Mouse (Mus musculus) neural tube, embryonic 14.5 days (tissue): ENCODE results near the gene Fam110a. TPM values are rescaled to one million over a fixed set of nuclear protein-coding genes. Genes with fewer than 3 reads are reported as not detected.
A peak's percentile ranks its signal among the peaks of the same experiment; 100 is the strongest.

Experiments used
- ATAC-seq: fragments of 200-750 bp; cut with Nextera tagmentation; 2 replicates; pipeline ENCODE4 v1.8.0; 2017; ENCODE audit warnings: low read depth, mild to moderate bottlenecking, moderate TSS enrichment, moderate library complexity
- H3K27ac ChIP-seq: fragments of 300-500 bp; sonication (generic); 2 replicates; pipeline ENCODE4 v1.5.1; 2014; ENCODE audit warnings: low read depth, mild to moderate bottlenecking, control low read depth, low read length, moderate library complexity, mixed read lengths
- H3K27me3 ChIP-seq: fragments of 300-500 bp; sonication (generic); 2 replicates; pipeline ENCODE4 v1.6.1; 2014; ENCODE audit warnings: low read length; ENCODE audit not compliant: control insufficient read depth, insufficient read depth
- H3K36me3 ChIP-seq: fragments of 300-500 bp; sonication (generic); 2 replicates; pipeline ENCODE4 v1.6.1; 2014; ENCODE audit warnings: low read length, mixed read lengths; ENCODE audit not compliant: control insufficient read depth, insufficient read depth
- H3K4me1 ChIP-seq: fragments of 300-500 bp; sonication (generic); 2 replicates; pipeline ENCODE4 v1.6.1; 2014; ENCODE audit warnings: low read length; ENCODE audit not compliant: control insufficient read depth, insufficient read depth
- H3K4me2 ChIP-seq: fragments of 300-500 bp; sonication (generic); 2 replicates; pipeline ENCODE4 v1.6.1; 2014; ENCODE audit warnings: mild to moderate bottlenecking, low read depth, low read length, control low read depth
- H3K4me3 ChIP-seq: fragments of 300-500 bp; sonication (generic); 2 replicates; pipeline ENCODE4 v1.5.1; 2014; ENCODE audit warnings: low read depth, low read length, control low read depth, mixed read lengths
- H3K9ac ChIP-seq: fragments of 300-500 bp; sonication (generic); replicated peaks from 2 replicates; pipeline ENCODE4 v1.6.1; 2014; ENCODE audit warnings: low read depth, mild to moderate bottlenecking, control low read depth, low read length, mixed read lengths
- H3K9me3 ChIP-seq: fragments of 300-500 bp; sonication (generic); 2 replicates; pipeline ENCODE4 v1.6.1; 2016; ENCODE audit warnings: low read length; ENCODE audit not compliant: control insufficient read depth
- WGBS: fragments of 180-500 bp; shearing (Covaris S2); extraction: QIAGEN DNeasy Blood & Tissue Kit; methylation state at CpG from one replicate; pipeline ENCODE4 v1.1.7; 2014; 5-methylcytosine and 5-hydroxymethylcytosine counted together
- polyA plus RNA-seq: library from polyadenylated mRNA; unstranded; fragments of >200 nt; fragmentation: Nextera tagmentation; extraction: Ambion mirVana; gene quantifications from 2 replicates; pipeline ENCODE4 v1.2.1, GENCODE M21; 2014

The Fam110a gene
- polyA plus RNA-seq, 1 experiment from 2014 or later: 36.6 TPM

DNA sequence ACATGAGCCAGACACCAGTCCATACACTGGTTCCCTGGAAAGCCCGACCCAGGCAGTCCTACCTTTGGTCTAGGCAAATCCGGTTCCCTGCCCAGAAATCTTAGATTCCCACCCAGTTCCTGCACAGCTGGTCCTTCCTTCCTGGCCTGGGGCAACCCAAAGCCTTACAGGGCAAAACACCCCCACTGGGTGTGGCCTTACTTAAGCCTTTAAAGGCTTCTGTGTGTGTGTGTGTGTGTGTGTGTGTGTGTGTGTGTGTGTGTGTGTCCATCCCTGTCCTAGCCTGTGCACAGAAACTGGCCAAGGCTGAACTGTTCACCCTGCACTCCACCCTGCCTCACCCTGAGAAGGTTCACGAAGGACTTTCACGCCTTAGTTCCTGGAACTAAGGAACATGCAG, 32.2 kb upstream of the Fam110a start:
- ATAC-seq: no peak; the same call in 1 of the 2 replicates
- Histone ChIP-seq H3K4me1 (no peaks in the 10 kb centered on the region), H3K4me3 (no peak overlapping the region), H3K27me3 (no peaks in the 10 kb centered on the region), H3K4me2 (no peak overlapping the region), H3K27ac (peak overlapping the region; percentile 45; the same call in 1 of the 2 replicates), H3K9ac (no peak overlapping the region), H3K9me3 (no peaks in the 10 kb centered on the region), H3K36me3 (no peaks in the 10 kb centered on the region)
- WGBS: 80% methylated on average over 4 of the region's 4 CpGs

- WGBS: 66% methylated on average over 2 of the region's 2 CpGs
- peak; percentile 60; the same call in 1 of the 2 replicates for ATAC-seq
- Histone ChIP-seq H3K27ac (peak overlapping the region; percentile 45; the same call in 1 of the 2 replicates), H3K4me3 (no peak overlapping the region), H3K9ac (no peak overlapping the region), H3K27me3 (no peaks in the 10 kb centered on the region), H3K4me2 (no peak overlapping the region), H3K4me1 (no peaks in the 10 kb centered on the region), H3K9me3 (no peaks in the 10 kb centered on the region), H3K36me3 (no peaks in the 10 kb centered on the region)
Measured at GRCm38 (mm10) chr2:152011724-152012123, 31.7 kb upstream of the Fam110a start.

DNA sequence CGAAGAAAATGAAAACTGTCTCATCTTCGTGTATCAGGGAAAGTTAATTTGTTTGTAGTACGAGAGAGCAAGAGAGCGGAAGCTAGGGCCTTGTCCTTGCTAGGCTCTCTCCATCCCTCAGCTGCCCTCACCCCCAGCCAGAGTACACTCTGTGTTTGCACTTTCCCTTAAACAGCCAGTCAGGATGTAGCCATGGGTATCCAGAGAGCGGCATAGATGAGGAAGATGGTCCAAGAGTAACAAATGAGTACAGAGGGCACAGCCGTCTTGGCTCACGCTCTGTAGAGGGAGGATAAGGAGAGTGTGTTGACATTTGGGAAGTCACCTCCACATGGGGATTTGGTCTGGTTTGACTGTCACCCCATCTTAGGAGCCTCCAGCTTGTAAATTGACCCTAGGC, 30.6 kb upstream of the Fam110a start:
- Histone ChIP-seq H3K9me3 (no peaks in the 10 kb centered on the region), H3K9ac (no peak overlapping the region), H3K4me3 (no peak overlapping the region), H3K4me2 (no peak overlapping the region), H3K27ac (no peak overlapping the region), H3K36me3 (no peaks in the 10 kb centered on the region), H3K4me1 (no peaks in the 10 kb centered on the region), H3K27me3 (no peaks in the 10 kb centered on the region)
- 89% methylated on average over 7 of the region's 7 CpGs for WGBS
- ATAC-seq: no peak

DNA sequence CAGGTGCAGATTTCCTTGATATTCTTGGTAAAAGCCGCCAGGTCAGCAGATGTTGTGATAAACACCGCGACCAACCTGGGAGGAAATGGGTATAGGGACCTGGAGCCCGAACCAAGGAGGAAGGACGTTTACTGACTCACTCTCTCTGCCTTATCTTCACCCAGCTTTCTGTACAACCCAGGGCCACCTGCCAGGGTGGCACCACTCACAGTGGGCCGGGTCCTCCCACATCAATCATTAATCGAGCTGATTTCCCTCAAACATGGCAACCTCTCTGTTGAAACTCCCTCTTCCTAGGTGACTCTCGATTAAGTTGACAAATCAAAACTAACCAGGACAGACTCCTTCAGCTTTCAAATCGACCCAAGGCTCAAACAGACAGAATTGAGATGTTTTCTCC, 30.2 kb upstream of the Fam110a start:
- no peaks in the 10 kb centered on the region for H3K9me3 ChIP-seq
- no peaks in the 10 kb centered on the region for H3K4me1 ChIP-seq
- no peak overlapping the region for H3K9ac ChIP-seq
- H3K4me3 ChIP-seq: no peak overlapping the region
- H3K27me3 ChIP-seq: no peaks in the 10 kb centered on the region
- no peaks in the 10 kb centered on the region for H3K36me3 ChIP-seq
- no peak overlapping the region for H3K4me2 ChIP-seq
- WGBS: 88% methylated on average over 9 of the region's 9 CpGs
- no peak for ATAC-seq
- H3K27ac ChIP-seq: no peak overlapping the region

GRCm38 (mm10) chr2:152009061-152009779, 29.2 kb upstream of the Fam110a start:
- ATAC-seq: no peak
- Histone ChIP-seq H3K4me3 (no peak overlapping the region), H3K4me1 (no peaks in the 10 kb centered on the region), H3K27ac (no peak overlapping the region), H3K9ac (no peak overlapping the region), H3K36me3 (no peaks in the 10 kb centered on the region), H3K9me3 (no peaks in the 10 kb centered on the region), H3K4me2 (no peak overlapping the region), H3K27me3 (no peaks in the 10 kb centered on the region)
- WGBS: 91% methylated on average over 15 of the region's 15 CpGs

DNA sequence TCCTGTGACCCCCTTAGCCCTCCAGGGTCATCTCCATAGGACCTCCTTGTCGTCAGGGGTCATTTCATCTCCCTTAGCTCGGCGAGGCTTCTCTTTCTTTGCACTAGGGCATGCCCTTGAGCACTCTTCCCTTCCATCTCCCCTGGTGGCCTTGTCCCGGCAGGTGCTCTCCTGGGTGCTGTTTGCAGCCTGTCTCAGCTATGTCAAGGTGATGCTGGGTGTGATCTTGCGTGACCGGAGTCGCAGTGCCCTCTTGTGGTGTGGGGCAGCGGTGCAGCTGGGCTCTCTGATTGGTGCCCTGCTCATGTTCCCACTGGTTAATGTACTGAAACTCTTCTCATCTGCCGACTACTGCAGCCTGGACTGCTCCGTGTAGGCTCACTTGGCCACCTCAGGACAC, 27.8 kb upstream of the Fam110a start:
- Histone ChIP-seq H3K36me3 (no peaks in the 10 kb centered on the region), H3K27me3 (no peaks in the 10 kb centered on the region), H3K4me2 (no peak overlapping the region), H3K27ac (no peak overlapping the region), H3K4me3 (no peak overlapping the region), H3K9ac (no peak overlapping the region), H3K9me3 (no peaks in the 10 kb centered on the region), H3K4me1 (no peaks in the 10 kb centered on the region)
- WGBS: 59% methylated on average over 10 of the region's 10 CpGs
- no peak; the same call in 1 of the 2 replicates for ATAC-seq

DNA sequence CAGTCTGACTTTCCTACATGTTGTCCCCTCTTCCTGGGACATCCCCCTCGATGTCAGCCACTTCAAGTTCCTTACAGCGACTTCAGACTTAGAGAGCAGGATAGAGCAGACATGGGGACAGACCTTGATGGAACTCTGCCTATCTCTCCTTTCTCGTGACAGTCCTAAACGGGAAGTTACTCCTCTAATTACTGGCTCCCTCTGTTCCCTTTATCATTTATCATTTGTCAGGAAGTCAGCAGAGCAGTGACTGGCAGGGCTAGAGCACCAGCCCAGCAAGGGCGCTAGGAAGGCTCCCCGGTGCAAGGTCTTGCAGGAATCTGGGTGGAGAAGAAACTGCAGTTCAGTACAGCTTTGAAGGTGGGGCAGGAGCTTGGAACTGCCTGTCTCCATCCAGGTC, 22.5 kb upstream of the Fam110a start:
- Histone ChIP-seq H3K4me1 (no peaks in the 10 kb centered on the region), H3K9ac (no peak overlapping the region), H3K27me3 (peaks cover 8% of the 10 kb centered on the region), H3K9me3 (no peaks in the 10 kb centered on the region), H3K36me3 (no peaks in the 10 kb centered on the region), H3K4me3 (no peak overlapping the region), H3K4me2 (no peak overlapping the region), H3K27ac (no peak overlapping the region)
- 71% methylated on average over 6 of the region's 6 CpGs for WGBS
- no peak for ATAC-seq

DNA sequence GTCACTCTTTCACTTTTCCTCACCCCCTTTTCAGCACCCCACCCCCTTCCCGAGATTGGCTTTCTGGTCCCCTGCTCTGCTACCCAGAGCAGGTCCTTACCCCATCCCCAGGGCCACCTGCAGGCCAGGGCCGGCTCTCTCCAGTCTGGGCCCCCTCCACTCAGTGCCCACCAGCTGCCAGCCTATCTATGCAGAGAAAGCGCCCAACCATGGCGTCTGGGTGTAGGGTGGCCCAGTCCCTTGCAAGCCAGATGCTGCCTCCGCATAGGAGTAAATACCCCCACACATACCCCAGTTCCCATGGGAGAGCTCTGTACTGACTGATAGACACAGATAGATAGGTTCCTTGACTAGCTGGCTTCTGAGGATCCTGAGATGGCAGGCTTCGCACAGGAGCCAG, 20.7 kb upstream of the Fam110a start:
- Histone ChIP-seq H3K9ac (no peak overlapping the region), H3K4me2 (no peak overlapping the region), H3K4me1 (no peaks in the 10 kb centered on the region), H3K27ac (no peak overlapping the region), H3K27me3 (peaks cover 16% of the 10 kb centered on the region), H3K4me3 (no peak overlapping the region), H3K36me3 (no peaks in the 10 kb centered on the region), H3K9me3 (no peaks in the 10 kb centered on the region)
- ATAC-seq: 0 out of 2 replicates have a peak, but pooled peaks have one; percentile 31
- WGBS: 42% methylated on average over 6 of the region's 6 CpGs

DNA sequence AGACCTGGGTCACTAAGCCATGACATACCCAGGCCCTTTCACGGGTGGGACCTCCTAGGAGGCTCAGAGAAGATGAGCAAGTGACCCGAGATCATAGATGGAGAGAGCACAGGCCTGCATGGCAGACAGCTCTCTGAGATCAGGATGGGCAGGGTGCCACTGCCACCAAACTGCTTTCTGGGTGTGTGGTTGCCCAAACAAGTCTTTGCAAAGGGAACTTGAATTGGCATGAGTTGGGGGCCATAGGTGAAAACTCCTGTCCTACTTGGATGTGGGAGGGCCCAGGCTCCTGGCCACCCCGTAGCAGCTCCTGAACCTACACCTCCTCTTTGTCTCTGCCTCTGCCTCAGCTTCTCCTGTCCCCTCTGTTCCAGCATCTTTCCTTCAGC, 20.3 kb upstream of the Fam110a start:
- no peak overlapping the region for H3K27ac ChIP-seq
- no peaks in the 10 kb centered on the region for H3K9me3 ChIP-seq
- no peak overlapping the region for H3K4me2 ChIP-seq
- no peaks in the 10 kb centered on the region for H3K4me1 ChIP-seq
- H3K36me3 ChIP-seq: no peaks in the 10 kb centered on the region
- no peak for ATAC-seq
- peaks cover 16% of the 10 kb centered on the region for H3K27me3 ChIP-seq
- H3K4me3 ChIP-seq: no peak overlapping the region
- H3K9ac ChIP-seq: no peak overlapping the region
- WGBS: 54% methylated on average over 3 of the region's 3 CpGs
